Mouse (Mus musculus) left cerebral cortex, postnatal 14 days (tissue): Measurements from ENCODE around the gene Psmb6. TPM values are rescaled to one million over a fixed set of nuclear protein-coding genes. Genes with fewer than 3 reads are reported as not detected.
"Not testable (repeated sequence)": the region's sequence is repeated elsewhere in the genome, so short reads cannot be mapped to it uniquely, and the experiment has no call there.

ENCODE experiments used
- DNase-seq, 2 experiments: peaks; one replicate each; pipeline ENCODE4 v3.0.0; 2021 to 2022; ENCODE audit warnings: low spot score in 2 of 2, mixed read lengths in 1 of 2
- intact Hi-C: fragments of 180-260 bp; cut with DNase I; formaldehyde crosslinking; loops from one replicate; pipeline ENCODE4 v1.15.1; 2025
- total RNA-seq, 2 experiments: library from RNA; stranded (reverse); gene quantifications; 2 replicates each; pipeline ENCODE4 v1.2.3; 2021

Psmb6 gene
- total RNA-seq, 2 experiments from 2014 or later, result 181 to 196 TPM

GRCm38 (mm10) chr11:70562287-70562994 is 37.3 kb downstream of the Psmb6 start, which contains the start of gene Mink1:
Gene Mink1 (plus strand): TSS chr11:70562881.
- DNase-seq, result peak; percentile 90 to 95

GRCm38 (mm10) chr11:70562995-70563469 is 37.9 kb downstream of the Psmb6 start:
- intact Hi-C loops, result loop anchor here (5.0 kb wide), 1 partner anchor 44 kb away; no protein-coding TSS in a partner anchor
- DNase-seq, result peak in 1 of 2 experiments; percentile 12

More at GRCm38 (mm10) chr11:70562287-70562994, 37.3 kb downstream of the Psmb6 start, which contains the start of gene Mink1:
- intact Hi-C loops, result loop anchor here (5.0 kb wide), 1 partner anchor 45 kb away; no protein-coding TSS in a partner anchor

- DNase-seq, result peak in 1 of 2 experiments; percentile 34
Measured at GRCm38 (mm10) chr11:70563470-70564275, 38.5 kb downstream of the Psmb6 start.

GRCm38 (mm10) chr11:70564276-70564873 is 39.2 kb downstream of the Psmb6 start:
- intact Hi-C loops, result loop anchor here (5.0 kb wide), 1 partner anchor 43 kb away; no protein-coding TSS in a partner anchor
- DNase-seq, result no peak

More at GRCm38 (mm10) chr11:70563470-70564275, 38.5 kb downstream of the Psmb6 start:
- intact Hi-C loops, result loop anchor here (5.0 kb wide), 1 partner anchor 44 kb away; no protein-coding TSS in a partner anchor

- DNase-seq, result no peak
- intact Hi-C loops, result no loop called here
Measured at GRCm38 (mm10) chr11:70566586-70566985, 41.4 kb downstream of the Psmb6 start.

GRCm38 (mm10) chr11:70570614-70571013 is 45.4 kb downstream of the Psmb6 start:
- intact Hi-C loops, DNase-seq: not testable (repeated sequence)

GRCm38 (mm10) chr11:70571641-70572040 is 46.5 kb downstream of the Psmb6 start:
- DNase-seq, result peak in 1 of 2 experiments; percentile 56
- intact Hi-C loops, result no loop called here

GRCm38 (mm10) chr11:70572348-70572902 is 47.3 kb downstream of the Psmb6 start:
- no peak for DNase-seq
- intact Hi-C loops, result no loop called here

- intact Hi-C loops, result no loop called here
- peak; percentile 18 to 41 for DNase-seq
Measured at GRCm38 (mm10) chr11:70573872-70574271, 48.7 kb downstream of the Psmb6 start.

GRCm38 (mm10) chr11:70577201-70577600 is 52.0 kb downstream of the Psmb6 start:
- no peak for DNase-seq
- intact Hi-C loops, result no loop called here

Other genes with a start within 250 kb of the Psmb6 start
- under 1 TPM; 0.35 to 0.76 TPM for gene Alox12e, start 202.7 kb upstream of the Psmb6 start, total RNA-seq
- not detected for gene Alox15, start 173.3 kb upstream of the Psmb6 start, total RNA-seq
- gene Pelp1, start 115.3 kb upstream of the Psmb6 start, total RNA-seq, result 10 to 100 TPM; 38.7 to 39.9 TPM
- 10 to 100 TPM; 75.1 to 78.6 TPM for gene Arrb2, start 92.7 kb upstream of the Psmb6 start, total RNA-seq
- gene Med11, start 73.4 kb upstream of the Psmb6 start, total RNA-seq, result 10 to 100 TPM; 14.4 to 15.9 TPM
- gene Zmynd15, start 65.9 kb upstream of the Psmb6 start, total RNA-seq, result under 1 TPM; 0.46 to 0.55 TPM
- gene Cxcl16, start 65.4 kb upstream of the Psmb6 start, total RNA-seq, result 1 to 10 TPM in 1 of 2 experiments, under 1 TPM in 1; 0.66 to 1.3 TPM
- under 1 TPM in 1 of 2 experiments, not detected in 1; 0.87 TPM for gene Tm4sf5, start 20.1 kb upstream of the Psmb6 start, total RNA-seq
- gene Vmo1, start 10.8 kb upstream of the Psmb6 start, total RNA-seq, result not detected
- gene Gltpd2, start 6.2 kb upstream of the Psmb6 start, total RNA-seq, result not detected
- not detected for gene Gm40193, start 7.6 kb downstream of the Psmb6 start, total RNA-seq
- gene Pld2, start 14.7 kb downstream of the Psmb6 start, total RNA-seq, result 10 to 100 TPM; 14.8 to 17.4 TPM
- 100 to 1,000 TPM; 346 to 351 TPM for gene Mink1, start 37.5 kb downstream of the Psmb6 start, total RNA-seq
- gene 4930544D05Rik, start 90.5 kb downstream of the Psmb6 start, total RNA-seq, result 1 to 10 TPM in 1 of 2 experiments, under 1 TPM in 1; 0.51 to 1.2 TPM
- gene Chrne, start 93.8 kb downstream of the Psmb6 start, total RNA-seq, result not detected
- gene Gp1ba, start 113.8 kb downstream of the Psmb6 start, total RNA-seq, result not detected
- gene Rnf167, start 121.9 kb downstream of the Psmb6 start, total RNA-seq, result 10 to 100 TPM; 67.3 to 69.1 TPM
- 100 to 1,000 TPM; 120 to 125 TPM for gene Slc25a11, start 122.1 kb downstream of the Psmb6 start, total RNA-seq
- gene Pfn1, start 129.3 kb downstream of the Psmb6 start, total RNA-seq, result 100 to 1,000 TPM; 267 to 286 TPM
- gene Eno3, start 131.8 kb downstream of the Psmb6 start, total RNA-seq, result 1 to 10 TPM; 8.3 to 8.6 TPM
- 10 to 100 TPM; 53.5 to 53.8 TPM for gene Spag7, start 144.0 kb downstream of the Psmb6 start, total RNA-seq
- gene Camta2, start 162.7 kb downstream of the Psmb6 start, total RNA-seq, result 100 to 1,000 TPM; 217 to 223 TPM
- gene Inca1, start 174.8 kb downstream of the Psmb6 start, total RNA-seq, result 1 to 10 TPM; 1.4 to 1.6 TPM
- gene Kif1c, start 175.2 kb downstream of the Psmb6 start, total RNA-seq, result 10 to 100 TPM; 43.9 to 46.0 TPM
- 10 to 100 TPM; 14.6 to 14.8 TPM for gene Zfp3, start 238.8 kb downstream of the Psmb6 start, total RNA-seq